Mouse (Mus musculus) thymus, adult 2 months (tissue): ENCODE measurements at regions not wholly inside any gene's neighbourhood (a gene's known extent, or its start where the extent isn't known, plus 50 kb on each side); places are given as distances from the start of the nearest gene placed in this dataset.

Source experiments
- CTCF ChIP-seq: fragments of 200-500 bp; IDR thresholded peaks from 2 replicates; pipeline ENCODE4 v1.5.1; 2012; ENCODE audit warnings: mild to moderate bottlenecking, control low read depth, low read length, moderate library complexity, borderline replicate concordance; ENCODE audit not compliant: control insufficient read depth, poor library complexity, insufficient read depth; ENCODE audit errors: extremely low read depth
- POLR2A ChIP-seq: fragments of 200-500 bp; IDR thresholded peaks from 2 replicates; pipeline ENCODE4 v1.6.1; 2012; ENCODE audit warnings: mild to moderate bottlenecking, low read length, control low read depth, moderate library complexity; ENCODE audit not compliant: control insufficient read depth, poor library complexity, insufficient read depth; ENCODE audit errors: extremely low read depth

GRCm38 (mm10) chr3:80324726-80325125 lies 440.4 kb downstream of the Fam198b start:
- no peak for TF ChIP-seq CTCF
- TF ChIP-seq POLR2A = no peak
